Mouse (Mus musculus): ENCODE results near the gene Acsf2. TPM values are rescaled to one million over a fixed set of nuclear protein-coding genes. Genes with fewer than 3 reads are reported as not detected.
A peak's percentile ranks its signal among the peaks of the same experiment; 100 is the strongest.

Acsf2 gene
- polyA plus RNA-seq, 1 experiment, result 16.6 TPM

- Histone ChIP-seq H3K36me3 (ENCODE audit: control insufficient read depth, insufficient read depth, low read length, poor library complexity, severe bottlenecking) (no peaks in the 10 kb centered on the region), H3K27ac (ENCODE audit: insufficient read depth, low read length) (peak overlapping the region; percentile 9), H3K4me1 (ENCODE audit: control insufficient read depth, insufficient read depth, low read length) (no peaks in the 10 kb centered on the region), H3K9me3 (replicated peaks; ENCODE audit: control insufficient read depth, insufficient read depth, low read length, poor library complexity, severe bottlenecking) (no peaks in the 10 kb centered on the region), H3K4me3 (ENCODE audit: low read depth, low read length) (no peak overlapping the region), H3K27me3 (ENCODE audit: control insufficient read depth, insufficient read depth, low read length, poor library complexity, severe bottlenecking) (no peaks in the 10 kb centered on the region), H3K9ac (ENCODE audit: low read depth, poor library complexity, severe bottlenecking) (no peak overlapping the region)
- TF ChIP-seq CTCF (IDR thresholded peaks at IDR 0.05; ENCODE audit: low read depth, low read length), result no peak
- TF ChIP-seq EP300 (IDR thresholded peaks at IDR 0.05; ENCODE audit: insufficient read depth, low read depth, low read length), result no peak
- no peak for TF ChIP-seq POLR2A (IDR thresholded peaks at IDR 0.05; ENCODE audit: insufficient read depth, low read length)
These were observed 19.2 kb upstream of the Acsf2 start for GRCm38 (mm10) chr11:94620766-94621457.

- no peak overlapping the region for H3K4me3 ChIP-seq (ENCODE audit: low read depth, low read length)
- H3K27ac ChIP-seq (ENCODE audit: insufficient read depth, low read length), result no peak overlapping the region
- H3K9me3 ChIP-seq (replicated peaks; ENCODE audit: control insufficient read depth, insufficient read depth, low read length, poor library complexity, severe bottlenecking), result no peaks in the 10 kb centered on the region
- H3K4me1 ChIP-seq (ENCODE audit: control insufficient read depth, insufficient read depth, low read length), result no peaks in the 10 kb centered on the region
- no peaks in the 10 kb centered on the region for H3K27me3 ChIP-seq (ENCODE audit: control insufficient read depth, insufficient read depth, low read length, poor library complexity, severe bottlenecking)
- H3K9ac ChIP-seq (ENCODE audit: low read depth, poor library complexity, severe bottlenecking), result no peak overlapping the region
- H3K36me3 ChIP-seq (ENCODE audit: control insufficient read depth, insufficient read depth, low read length, poor library complexity, severe bottlenecking), result no peaks in the 10 kb centered on the region
- TF ChIP-seq CTCF (IDR thresholded peaks at IDR 0.05; ENCODE audit: low read depth, low read length) (no peak), POLR2A (IDR thresholded peaks at IDR 0.05; ENCODE audit: insufficient read depth, low read length) (no peak), EP300 (IDR thresholded peaks at IDR 0.05; ENCODE audit: insufficient read depth, low read depth, low read length) (no peak)
These were observed 16.0 kb upstream of the Acsf2 start for GRCm38 (mm10) chr11:94617646-94618045.

- Histone ChIP-seq H3K9ac (ENCODE audit: low read depth, poor library complexity, severe bottlenecking) (no peak overlapping the region), H3K36me3 (ENCODE audit: control insufficient read depth, insufficient read depth, low read length, poor library complexity, severe bottlenecking) (no peaks in the 10 kb centered on the region), H3K27me3 (ENCODE audit: control insufficient read depth, insufficient read depth, low read length, poor library complexity, severe bottlenecking) (no peaks in the 10 kb centered on the region), H3K27ac (ENCODE audit: insufficient read depth, low read length) (no peak overlapping the region), H3K4me1 (ENCODE audit: control insufficient read depth, insufficient read depth, low read length) (no peaks in the 10 kb centered on the region), H3K4me3 (ENCODE audit: low read depth, low read length) (no peak overlapping the region), H3K9me3 (replicated peaks; ENCODE audit: control insufficient read depth, insufficient read depth, low read length, poor library complexity, severe bottlenecking) (no peaks in the 10 kb centered on the region)
- TF ChIP-seq POLR2A (IDR thresholded peaks at IDR 0.05; ENCODE audit: insufficient read depth, low read length) (no peak), EP300 (IDR thresholded peaks at IDR 0.05; ENCODE audit: insufficient read depth, low read depth, low read length) (no peak), CTCF (IDR thresholded peaks at IDR 0.05; ENCODE audit: low read depth, low read length) (no peak)
These were observed 13.8 kb upstream of the Acsf2 start for GRCm38 (mm10) chr11:94615494-94615893.

GRCm38 (mm10) chr11:94614603-94615002 is 12.9 kb upstream of the Acsf2 start:
- Histone ChIP-seq H3K36me3 (ENCODE audit: control insufficient read depth, insufficient read depth, low read length, poor library complexity, severe bottlenecking) (no peaks in the 10 kb centered on the region), H3K4me3 (ENCODE audit: low read depth, low read length) (no peak overlapping the region)
- TF ChIP-seq POLR2A (IDR thresholded peaks at IDR 0.05; ENCODE audit: insufficient read depth, low read length), result no peak

GRCm38 (mm10) chr11:94610744-94611740 is 9.4 kb upstream of the Acsf2 start:
- no peak overlapping the region for H3K9ac ChIP-seq (ENCODE audit: low read depth, poor library complexity, severe bottlenecking)
- TF ChIP-seq EP300 (IDR thresholded peaks at IDR 0.05; ENCODE audit: insufficient read depth, low read depth, low read length) (no peak), CTCF (IDR thresholded peaks at IDR 0.05; ENCODE audit: low read depth, low read length) (no peak), POLR2A (IDR thresholded peaks at IDR 0.05; ENCODE audit: insufficient read depth, low read length) (no peak)
- H3K27me3 ChIP-seq (ENCODE audit: control insufficient read depth, insufficient read depth, low read length, poor library complexity, severe bottlenecking), result no peaks in the 10 kb centered on the region
- no peaks in the 10 kb centered on the region for H3K9me3 ChIP-seq (replicated peaks; ENCODE audit: control insufficient read depth, insufficient read depth, low read length, poor library complexity, severe bottlenecking)
- H3K36me3 ChIP-seq (ENCODE audit: control insufficient read depth, insufficient read depth, low read length, poor library complexity, severe bottlenecking), result no peaks in the 10 kb centered on the region
- H3K27ac ChIP-seq (ENCODE audit: insufficient read depth, low read length), result no peak overlapping the region
- H3K4me3 ChIP-seq (ENCODE audit: low read depth, low read length), result no peak overlapping the region
- no peaks in the 10 kb centered on the region for H3K4me1 ChIP-seq (ENCODE audit: control insufficient read depth, insufficient read depth, low read length)

More at GRCm38 (mm10) chr11:94614603-94615002, 12.9 kb upstream of the Acsf2 start:
- Histone ChIP-seq H3K4me1 (ENCODE audit: control insufficient read depth, insufficient read depth, low read length) (no peaks in the 10 kb centered on the region), H3K9ac (ENCODE audit: low read depth, poor library complexity, severe bottlenecking) (no peak overlapping the region), H3K27me3 (ENCODE audit: control insufficient read depth, insufficient read depth, low read length, poor library complexity, severe bottlenecking) (no peaks in the 10 kb centered on the region), H3K9me3 (replicated peaks; ENCODE audit: control insufficient read depth, insufficient read depth, low read length, poor library complexity, severe bottlenecking) (no peaks in the 10 kb centered on the region), H3K27ac (ENCODE audit: insufficient read depth, low read length) (no peak overlapping the region)
